In genomic region chr1:109982809-109983536, GRCm38 (mm10) we compare ENCODE assay signal across 9 mouse cellular contexts. TPM values are rescaled to one million over a fixed set of nuclear protein-coding genes. Genes with fewer than 3 reads are reported as not detected.
DNase-seq lines count a peak whose midpoint lies in the region; ATAC-seq lines count a peak whose summit lies in the region.
"Had no signal": no experiment of that assay in that cellular context is flagged by ENCODE, and none has a peak within 500 bp of the region (broad histone marks: within the 10 kb centered on the region; RNA-seq: fewer than 3 reads in every experiment).

No protein-coding gene starts in this region.

- no peaks in the 10 kb centered on the region for H3K9me3 ChIP-seq in forebrain, embryonic 11.5 days (ENCODE audit: control insufficient read depth, low read length)
- H3K9me3 ChIP-seq in midbrain, embryonic 13.5 days: no peaks in the 10 kb centered on the region

- no peaks in the 10 kb centered on the region for H3K36me3 ChIP-seq in forebrain, embryonic 11.5 days (ENCODE audit: control insufficient read depth, insufficient read depth, low read length)
- no peaks in the 10 kb centered on the region for H3K36me3 ChIP-seq in midbrain, embryonic 13.5 days

- peaks cover 2% of the 10 kb centered on the region; the same call in 1 of the 2 replicates for H3K4me1 ChIP-seq in forebrain, embryonic 11.5 days (replicated peaks; ENCODE audit: control insufficient read depth, insufficient read depth, low read length)
- H3K4me1 ChIP-seq in midbrain, embryonic 13.5 days (replicated peaks): peaks cover 20% of the 10 kb centered on the region

- peak; percentile 69 for DNase-seq in ES-CJ7 (ENCODE audit: low read depth, low spot score)
- DNase-seq in brain, adult 2 months (ENCODE audit: low read depth, low spot score): peak; percentile 89
- DNase-seq in forebrain, embryonic 11.5 days (ENCODE audit: low spot score): peak; percentile 62
- DNase-seq in layer of hippocampus, adult 9-11 months: peak; percentile 15
- DNase-seq in B cell, adult 2 months: no peak
- no peak for DNase-seq in natural killer cell, adult 2 months (ENCODE audit: low spot score in 2 of 2)
- no peak for DNase-seq in heart, adult 8-10 months (ENCODE audit: low spot score)

- WGBS in forebrain, embryonic 11.5 days: under 1% methylated on average over 38 of the region's 38 CpGs
- under 1% methylated on average over 38 of the region's 38 CpGs for WGBS in midbrain, embryonic 13.5 days

- ATAC-seq in forebrain, embryonic 11.5 days (replicated peaks; ENCODE audit: low FRiP score): peak; percentile 81
- ATAC-seq in midbrain, embryonic 13.5 days: peak; percentile 94

- peak overlapping the region; percentile 89 for H3K4me2 ChIP-seq in forebrain, embryonic 11.5 days (ENCODE audit: low read depth, low read length, severe bottlenecking)
- H3K4me2 ChIP-seq in midbrain, embryonic 13.5 days (replicated peaks): peak overlapping the region; percentile 68

- peak overlapping the region; percentile 55 for H3K9ac ChIP-seq in forebrain, embryonic 11.5 days (ENCODE audit: low read length)
- peak overlapping the region; percentile 69 for H3K9ac ChIP-seq in midbrain, embryonic 13.5 days (replicated peaks)

- no peaks in the 10 kb centered on the region for H3K27me3 ChIP-seq in forebrain, embryonic 11.5 days (ENCODE audit: control insufficient read depth, insufficient read depth, low read length)
- H3K27me3 ChIP-seq in midbrain, embryonic 13.5 days: no peaks in the 10 kb centered on the region

- peak overlapping the region; percentile 62 for H3K27ac ChIP-seq in forebrain, embryonic 11.5 days (ENCODE audit: low read depth, low read length)
- peak overlapping the region; percentile 74 for H3K27ac ChIP-seq in midbrain, embryonic 13.5 days

- H3K4me3 ChIP-seq in forebrain, embryonic 11.5 days (ENCODE audit: low read depth, low read length): peak overlapping the region; percentile 55
- H3K4me3 ChIP-seq in midbrain, embryonic 13.5 days (replicated peaks): peak overlapping the region; percentile 55

RNA-seq across cellular contexts. Expression of gene Cdh7, which starts 0.7 kb away (rescaled TPM):
- polyA plus RNA-seq in forebrain, embryonic 11.5 days (2014; fragmentation: Nextera tagmentation; extraction: Ambion mirVana): 9.6 and 9.8 TPM in 2 replicates
- 9.6 and 10.4 TPM in 2 replicates for polyA plus RNA-seq in midbrain, embryonic 13.5 days (2015; fragmentation: Nextera tagmentation; extraction: Ambion mirVana)
- not detected for total RNA-seq in heart, adult 8-10 months (2022)
- total RNA-seq: neutrophil, adult 5-6 weeks had no signal

Comparison
In these comparisons a context has a peak if more than half of its experiments do, and no peak if none do; other contexts are left out.
1. DNase-seq: peak in ES-CJ7 (single experiment), brain, adult 2 months (single experiment), forebrain, embryonic 11.5 days (single experiment) and layer of hippocampus, adult 9-11 months (single experiment); none in B cell, adult 2 months (0 of 2), natural killer cell, adult 2 months (0 of 2) and heart, adult 8-10 months (single experiment).